Mouse (Mus musculus): ENCODE measurements at regions not wholly inside any gene's neighbourhood (a gene's known extent, or its start where the extent isn't known, plus 50 kb on each side); places are given as distances from the start of the nearest gene placed in this dataset.

GRCm38 (mm10) chrX:163812431-163812830 lies 51.3 kb upstream of the Rnf138rt1 start:
- TF ChIP-seq POLR2A (IDR thresholded peaks at IDR 0.05; ENCODE audit: borderline replicate concordance, extremely low read depth, insufficient read depth, insufficient read length, poor library complexity, severe bottlenecking) (no peak), CTCF (IDR thresholded peaks at IDR 0.05; ENCODE audit: borderline replicate concordance, extremely low read depth, insufficient read depth, insufficient read length) (no peak)

Measured in brain, embryonic 14.5 days (tissue).